Mouse (Mus musculus): ENCODE results near the gene Lrrc75b.
A peak's percentile ranks its signal among the peaks of the same experiment; 100 is the strongest.
"Not testable (repeated sequence)": the region's sequence is repeated elsewhere in the genome, so short reads cannot be mapped to it uniquely, and the experiment has no call there.

The Lrrc75b gene

DNA sequence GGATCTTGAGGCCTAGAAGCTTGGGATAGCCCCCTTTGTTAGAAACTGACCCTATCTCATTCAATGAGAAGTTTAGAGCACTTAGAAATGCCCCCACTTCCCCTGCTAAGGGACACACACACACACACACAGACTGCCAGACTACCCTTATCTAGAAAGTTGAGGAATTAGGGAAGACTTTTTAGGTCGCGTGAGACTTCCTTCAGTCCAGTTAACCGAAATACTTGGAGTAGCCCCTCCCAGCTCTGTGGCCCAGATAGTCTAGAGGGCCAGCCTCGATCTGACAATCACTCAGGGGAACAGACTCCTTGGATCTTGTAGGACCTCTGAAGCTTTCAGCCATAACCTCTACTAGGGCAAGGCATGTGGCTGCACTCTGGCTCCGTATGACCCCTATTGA, 7.9 kb upstream of the Lrrc75b start:
- DNase-seq (ENCODE audit: low read depth, low spot score) = no peak

DNA sequence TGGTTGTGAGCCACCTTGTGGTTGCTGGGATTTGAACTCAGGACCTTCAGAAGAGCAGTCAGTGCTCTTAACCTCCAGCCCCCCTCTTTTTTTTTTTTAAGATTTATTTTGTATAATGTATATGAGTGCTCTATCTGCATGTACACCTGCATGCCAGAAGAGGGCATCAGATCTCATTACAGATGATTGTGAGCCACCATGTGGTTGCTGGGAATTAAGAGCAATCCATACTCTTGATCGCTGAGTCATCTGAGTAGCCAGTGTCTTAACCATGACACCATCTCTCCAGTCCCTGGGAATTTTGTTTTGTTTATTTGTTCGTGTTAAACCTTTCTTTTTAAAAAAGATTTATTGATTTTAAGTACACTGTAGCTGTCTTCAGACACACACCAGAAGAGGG, 6.6 kb upstream of the Lrrc75b start:
- not testable (repeated sequence) for DNase-seq (ENCODE audit: low read depth, low spot score)

DNA sequence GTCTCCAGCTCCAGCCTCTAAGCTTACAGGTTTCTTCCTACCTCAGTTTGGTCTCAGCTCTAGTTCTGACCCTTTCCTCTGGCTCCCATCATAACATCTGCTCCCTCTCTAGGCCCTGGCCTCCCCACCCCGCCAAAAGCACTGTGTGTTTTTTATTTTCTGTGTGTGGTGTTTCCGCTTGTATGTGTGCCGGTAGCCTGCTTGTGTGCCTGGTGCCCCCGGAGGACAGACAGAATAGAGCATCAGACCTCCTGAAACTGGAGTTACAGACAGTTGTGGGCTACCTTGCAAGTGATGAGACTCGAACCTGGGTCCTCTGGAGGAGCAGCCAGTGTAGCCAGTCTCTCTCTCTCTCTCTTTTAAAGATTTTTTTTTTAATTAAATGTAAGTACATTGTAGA, 6.2 kb upstream of the Lrrc75b start:
- DNase-seq (ENCODE audit: low read depth, low spot score) = no peak

DNA sequence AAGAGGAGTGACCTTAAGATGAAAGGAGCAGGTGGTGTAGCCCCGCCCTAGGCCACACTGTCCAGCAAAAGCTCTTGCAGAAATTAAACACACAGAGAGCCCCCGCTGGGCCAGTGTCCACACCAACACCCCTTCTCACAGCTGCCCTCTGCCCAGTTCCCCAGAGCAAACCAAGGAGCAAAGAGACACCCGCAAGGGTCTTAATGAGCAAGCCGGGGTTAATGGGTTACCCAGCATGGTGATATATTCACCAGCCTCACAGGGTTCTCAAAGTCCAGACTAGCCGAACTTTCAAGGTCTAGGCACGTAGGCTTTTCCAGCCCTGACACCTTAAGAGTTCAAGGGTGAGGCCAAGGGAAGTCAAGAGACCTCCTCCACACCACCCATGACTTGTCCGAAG, 5.8 kb upstream of the Lrrc75b start:
- DNase-seq (ENCODE audit: low read depth, low spot score) = no peak

DNA sequence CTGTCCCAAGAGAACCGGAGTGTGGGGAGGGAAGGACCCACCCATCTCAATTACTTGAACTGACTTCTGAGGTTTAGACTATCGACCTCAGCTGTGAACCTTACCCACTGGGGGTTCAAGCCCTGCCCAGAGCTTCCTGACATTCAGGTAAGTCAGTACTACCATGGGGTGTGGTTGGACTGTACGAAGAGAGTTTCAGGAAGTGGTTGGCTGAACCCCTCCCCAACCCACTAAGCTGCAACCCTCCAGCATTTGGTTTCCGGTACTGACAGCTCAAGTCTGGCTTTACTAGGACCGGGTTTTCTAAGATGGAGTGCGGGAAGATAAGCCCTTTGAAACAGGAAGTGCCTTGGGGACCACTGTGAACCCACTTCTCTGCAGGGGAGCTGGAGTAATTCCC, 5.3 kb upstream of the Lrrc75b start:
- no peak for DNase-seq (ENCODE audit: low read depth, low spot score)

DNA sequence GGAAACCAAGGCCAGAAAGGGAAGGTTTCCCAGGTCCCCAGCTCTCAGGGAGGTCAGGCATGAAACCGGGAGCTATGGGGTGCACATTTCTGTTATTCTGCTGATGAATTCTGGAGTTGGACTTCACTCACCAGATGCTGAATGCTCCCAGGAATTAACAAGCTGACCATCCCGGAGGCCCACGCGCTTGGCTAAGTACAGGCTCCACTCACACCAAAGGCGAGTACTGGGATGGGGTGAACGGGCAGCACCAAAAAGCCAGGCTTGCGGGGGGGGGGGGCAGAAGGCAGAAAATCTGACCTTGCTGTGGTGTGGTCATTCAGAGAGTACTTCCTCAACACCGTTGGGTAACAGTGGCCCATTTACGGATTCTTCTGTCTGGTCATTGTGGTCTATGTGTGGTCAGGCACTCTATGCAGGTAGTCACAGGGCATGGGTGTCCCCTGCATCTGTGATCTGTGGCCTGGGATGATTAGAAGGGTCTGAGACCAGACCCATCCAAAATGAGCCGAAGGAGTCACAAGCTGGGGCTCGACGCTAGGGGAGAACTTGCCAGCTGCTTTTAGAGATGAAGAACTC, 4.6 kb upstream of the Lrrc75b start:
- DNase-seq (ENCODE audit: low read depth, low spot score) = no peak

DNA sequence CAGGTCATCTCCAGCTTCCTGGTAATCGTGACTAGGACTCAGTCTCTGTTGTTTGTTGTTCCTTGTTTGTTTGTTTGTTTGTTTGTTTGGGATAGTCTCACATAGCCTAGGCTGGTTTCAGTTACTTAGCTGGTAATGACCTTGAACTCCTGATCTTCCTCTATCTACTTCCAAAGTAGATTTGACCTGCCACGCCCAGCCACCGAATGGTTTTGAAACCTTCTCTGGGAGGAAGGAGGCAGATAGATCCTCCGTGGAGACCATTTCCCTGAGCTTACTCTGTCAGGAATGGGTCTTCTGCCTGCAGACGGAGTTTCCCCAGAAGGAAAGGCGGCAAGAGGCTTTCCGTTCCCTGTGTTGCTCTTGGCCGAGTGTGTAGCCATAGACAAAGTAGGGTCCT, 2.5 kb upstream of the Lrrc75b start:
- no peak for DNase-seq (ENCODE audit: low read depth, low spot score)

DNA sequence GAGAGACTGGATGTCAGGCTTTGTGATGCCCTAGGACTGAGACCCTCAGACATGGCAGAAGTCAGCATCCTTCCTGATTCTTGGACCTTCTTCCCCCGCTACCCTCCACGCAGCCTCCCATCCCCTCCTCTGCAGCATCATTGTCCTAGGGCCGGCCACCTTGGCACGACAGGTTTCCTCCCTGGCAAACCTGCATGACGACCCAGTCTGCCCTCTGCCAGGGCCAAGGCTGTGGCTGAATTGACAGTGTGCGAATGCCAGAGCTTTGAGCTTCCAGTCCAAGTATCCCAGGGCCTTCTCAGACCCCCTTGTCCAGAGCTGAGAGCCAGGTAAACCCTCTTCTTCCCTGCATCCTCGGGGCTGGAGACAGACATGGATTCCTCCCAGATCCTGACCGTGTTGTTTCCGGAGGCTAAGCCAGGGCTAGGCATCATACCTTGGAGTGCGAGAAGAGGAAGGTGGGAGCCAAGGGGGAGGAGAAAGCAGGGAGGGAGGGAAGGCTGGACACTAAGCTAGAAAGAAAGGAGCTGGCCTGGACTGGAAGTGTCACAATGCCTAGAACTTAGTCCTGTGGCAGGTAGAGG, 1.0 kb upstream of the Lrrc75b start, which contains the start of gene Ggt1:
Gene Ggt1, plus strand, starts transcription at position 534 of the 584 bp plus-strand sequence.
- no peak for DNase-seq (ENCODE audit: low read depth, low spot score)

DNA sequence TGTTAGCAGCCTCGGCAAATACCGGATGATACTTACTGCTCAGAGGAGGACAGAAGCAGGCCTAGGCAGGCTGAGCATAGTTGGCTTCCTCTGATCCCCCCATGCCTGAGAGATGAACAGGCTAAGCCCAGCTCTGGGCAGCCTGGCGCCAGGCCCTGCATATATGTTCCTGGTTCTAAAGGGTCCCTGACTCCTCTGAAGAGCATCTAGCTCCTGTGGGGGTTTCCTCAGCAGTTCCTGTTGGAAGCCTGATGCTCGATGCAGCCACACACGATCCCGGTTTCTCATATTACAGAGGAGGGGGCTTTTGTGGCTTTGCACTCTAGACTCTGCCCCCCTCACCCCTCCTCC, 394 bp upstream of the Lrrc75b start:
- no peak for DNase-seq (ENCODE audit: low read depth, low spot score)

DNA sequence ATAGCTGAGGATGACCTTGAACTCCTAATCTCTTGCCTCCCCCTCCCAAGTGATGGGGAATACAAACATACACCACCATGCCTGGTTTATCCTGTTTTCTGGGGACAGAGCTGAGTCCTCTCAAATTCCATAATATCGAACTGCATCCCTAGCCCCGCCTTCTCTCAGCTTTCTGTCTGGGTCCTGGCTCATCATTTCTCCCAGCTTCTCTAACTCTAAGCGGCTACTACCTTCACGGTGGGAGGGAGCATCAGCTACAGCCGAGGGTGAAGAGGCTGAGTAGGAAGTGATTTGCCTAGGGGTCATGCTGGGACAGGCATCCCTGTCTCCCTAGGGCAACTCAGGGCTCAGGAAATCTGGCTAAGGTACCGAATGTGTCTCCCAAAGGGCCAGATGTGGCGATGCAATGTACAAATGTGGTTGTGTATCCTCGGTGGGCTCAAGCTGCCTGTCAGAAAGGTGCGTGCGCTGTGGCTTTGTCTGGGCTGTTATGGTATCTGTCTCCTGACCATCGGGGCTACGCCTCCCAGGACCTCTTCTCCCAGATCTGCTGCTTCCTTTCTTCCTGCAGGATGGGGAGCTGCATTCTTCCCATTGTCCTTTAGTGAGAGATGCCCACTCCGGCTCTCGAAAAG, 972 bp downstream of the Lrrc75b start:
- no peak for DNase-seq (ENCODE audit: low read depth, low spot score)

DNA sequence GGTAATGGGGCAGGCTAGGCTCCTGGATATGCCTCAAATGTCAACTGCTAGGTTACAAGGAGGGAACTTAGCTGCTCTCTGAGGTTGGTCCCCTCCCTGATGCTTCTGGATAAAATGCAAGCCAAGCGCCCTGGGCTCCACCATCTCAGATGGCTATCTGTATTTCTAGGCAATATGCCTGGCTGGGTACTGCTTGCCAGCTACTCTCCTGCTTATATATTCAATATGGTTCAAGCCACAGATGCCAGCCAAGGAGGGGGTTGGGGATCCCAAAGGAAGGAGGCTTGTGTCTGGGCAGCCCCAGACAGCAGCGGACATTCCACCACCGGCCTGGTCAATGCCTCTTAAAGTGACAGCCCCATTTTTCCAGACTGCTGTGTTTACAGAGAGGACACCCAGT, 1.6 kb downstream of the Lrrc75b start:
- DNase-seq (ENCODE audit: low read depth, low spot score) = no peak

DNA sequence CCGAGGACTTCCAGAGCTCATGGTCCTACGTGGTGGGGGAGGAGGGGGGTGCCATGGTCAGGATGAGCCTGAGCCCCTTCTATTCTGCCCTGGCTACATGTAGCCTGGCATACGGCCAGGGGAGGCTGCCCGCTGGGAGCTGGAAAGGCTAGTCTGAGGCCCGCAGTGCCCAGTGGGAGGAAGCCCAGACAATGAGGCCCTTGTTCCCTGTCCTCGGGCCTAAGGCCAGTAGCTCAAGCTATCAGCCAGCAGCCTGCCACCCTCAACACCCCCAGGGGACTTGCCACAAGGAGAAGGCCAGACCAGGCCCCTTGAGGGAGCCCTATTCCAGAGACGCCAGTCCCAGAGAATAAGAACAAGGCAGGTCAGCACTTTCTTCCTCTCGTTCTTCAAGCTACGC, 4.1 kb downstream of the Lrrc75b start:
- DNase-seq (ENCODE audit: low read depth, low spot score) = peak; percentile 11

DNA sequence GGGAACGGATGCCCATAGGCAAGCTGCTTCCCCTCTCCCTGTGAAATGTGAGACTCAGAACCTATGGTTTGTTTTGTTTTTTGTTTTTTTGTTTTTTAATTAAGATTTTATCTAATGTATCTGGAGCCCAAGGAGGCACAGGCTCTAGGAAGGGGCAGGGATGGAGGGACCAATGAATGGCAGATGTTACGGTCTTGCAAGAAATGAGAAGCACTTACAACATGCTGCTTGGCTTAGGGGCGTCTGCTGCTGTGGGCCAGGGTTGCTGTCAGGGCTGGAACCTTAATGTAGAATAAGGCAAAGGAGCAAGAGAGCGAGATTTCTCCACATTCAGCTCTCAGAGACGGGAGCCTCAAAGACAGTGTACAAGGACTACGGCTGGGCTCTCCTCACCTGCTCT, 4.6 kb downstream of the Lrrc75b start:
- no peak for DNase-seq (ENCODE audit: low read depth, low spot score)

DNA sequence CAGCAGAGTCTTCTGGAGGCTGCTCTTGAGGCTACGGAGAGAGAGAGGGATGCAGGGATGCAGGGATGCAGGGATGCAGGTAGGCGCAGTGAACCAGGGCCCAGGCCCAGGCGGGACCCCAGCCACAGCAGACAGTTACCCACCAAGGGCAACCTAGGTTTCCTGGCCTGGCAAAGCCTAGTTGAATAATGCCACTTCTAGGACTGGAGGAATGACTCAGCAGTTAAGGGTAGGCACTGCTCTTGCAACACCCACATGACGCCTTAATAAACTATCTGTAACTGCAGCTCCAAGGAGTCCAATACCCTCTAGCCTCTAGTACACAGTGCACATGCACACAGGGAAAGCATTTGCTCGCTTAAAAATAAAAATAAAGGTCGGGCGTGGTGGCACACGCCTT, 6.0 kb downstream of the Lrrc75b start:
- peak; percentile 46 for DNase-seq (ENCODE audit: low read depth, low spot score)

DNA sequence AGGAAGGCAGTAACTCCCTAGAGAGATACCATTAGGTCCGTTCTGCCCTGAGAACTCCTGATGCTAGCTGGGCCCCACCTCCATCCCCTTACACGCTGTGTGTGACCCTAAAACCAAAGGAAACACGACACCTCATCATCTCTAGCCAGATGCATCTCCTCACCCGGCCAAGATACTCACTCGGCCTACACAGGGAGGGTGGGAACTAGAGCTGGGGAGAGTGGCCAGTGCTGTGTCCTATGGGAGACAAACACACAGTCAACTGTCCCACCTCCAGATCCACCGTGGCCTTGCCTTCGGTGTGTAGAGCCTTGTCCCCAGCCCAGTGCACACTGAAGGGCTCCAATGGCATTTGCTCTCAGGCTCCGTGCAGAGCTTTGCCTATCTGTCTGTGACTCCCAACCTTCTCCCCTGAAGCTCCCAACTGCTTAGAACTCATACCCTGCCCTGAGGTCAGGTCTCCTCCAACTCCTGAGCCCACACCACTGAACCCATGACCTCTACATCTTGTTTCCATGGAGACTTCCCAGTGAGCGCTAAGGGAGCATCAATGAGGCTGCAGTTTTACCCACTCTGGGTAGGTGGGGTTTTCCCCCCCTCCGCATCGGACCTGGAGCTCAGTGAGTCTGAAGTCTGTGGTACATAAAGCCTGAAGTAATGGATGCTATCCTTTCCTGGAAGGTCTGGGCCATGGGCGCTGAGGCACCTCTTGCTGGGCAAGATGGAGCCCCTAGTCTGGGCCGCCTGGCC, 7.3 kb downstream of the Lrrc75b start:
- no peak for DNase-seq (ENCODE audit: low read depth, low spot score)

DNA sequence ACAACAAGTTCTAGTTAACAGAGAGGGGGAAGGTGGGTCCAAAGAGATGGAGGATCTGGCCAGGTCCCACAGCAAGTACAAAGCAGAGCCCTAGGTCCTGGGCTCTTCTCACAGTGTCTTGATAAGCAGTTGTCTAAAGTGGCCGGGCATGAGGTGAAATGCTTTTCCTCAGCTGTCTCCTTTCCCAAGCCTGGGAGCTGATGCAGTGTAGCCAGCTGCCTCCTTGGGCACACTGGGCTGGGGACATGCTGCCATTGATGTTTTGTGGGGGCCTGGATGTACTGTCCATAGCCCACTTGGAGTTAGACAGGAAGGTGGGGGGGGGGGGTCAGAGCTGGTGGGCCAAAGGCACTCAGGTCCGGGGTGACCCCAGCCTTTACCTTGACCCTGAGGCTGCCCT, 8.0 kb downstream of the Lrrc75b start:
- no peak for DNase-seq (ENCODE audit: low read depth, low spot score)

DNA sequence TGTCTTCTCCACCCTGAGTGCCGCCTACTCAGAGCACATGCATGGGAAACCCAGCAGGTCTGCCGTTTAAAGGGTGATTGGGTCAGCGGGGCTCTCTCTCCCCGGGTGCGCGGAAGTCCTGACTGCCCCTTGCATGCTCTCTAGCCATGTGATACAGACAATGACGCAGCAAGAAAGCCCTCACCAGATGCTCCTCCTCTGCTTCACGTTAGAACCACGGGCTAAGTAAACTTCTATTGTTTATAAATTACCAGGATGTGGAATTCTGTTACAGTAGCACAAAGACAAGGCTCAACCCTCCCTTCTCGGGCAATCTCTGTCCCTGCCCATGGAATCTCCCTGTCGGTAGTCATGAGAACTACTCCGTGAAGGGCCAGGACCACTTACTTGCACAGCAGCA, 9.0 kb downstream of the Lrrc75b start:
- DNase-seq (ENCODE audit: low read depth, low spot score) = no peak

DNA sequence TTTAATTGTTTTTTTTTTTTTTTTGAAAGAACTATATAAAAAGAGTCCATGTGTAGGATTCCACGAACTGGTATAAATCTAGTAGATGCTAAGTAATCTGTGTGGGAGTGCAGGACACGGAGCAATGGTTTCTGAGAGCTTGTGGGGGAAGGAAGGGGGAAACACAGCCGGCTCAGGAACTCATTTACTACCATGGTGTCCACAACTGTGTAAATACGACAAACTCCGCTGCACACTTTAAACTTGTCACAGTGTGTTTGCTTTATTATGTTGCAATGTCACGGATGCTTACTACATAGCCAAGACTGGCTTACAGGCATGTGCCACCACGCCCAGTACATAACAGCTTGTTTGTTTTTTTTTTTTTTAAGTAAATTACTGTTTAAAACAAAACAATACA, 10.2 kb downstream of the Lrrc75b start:
- no peak for DNase-seq (ENCODE audit: low read depth, low spot score)

DNA sequence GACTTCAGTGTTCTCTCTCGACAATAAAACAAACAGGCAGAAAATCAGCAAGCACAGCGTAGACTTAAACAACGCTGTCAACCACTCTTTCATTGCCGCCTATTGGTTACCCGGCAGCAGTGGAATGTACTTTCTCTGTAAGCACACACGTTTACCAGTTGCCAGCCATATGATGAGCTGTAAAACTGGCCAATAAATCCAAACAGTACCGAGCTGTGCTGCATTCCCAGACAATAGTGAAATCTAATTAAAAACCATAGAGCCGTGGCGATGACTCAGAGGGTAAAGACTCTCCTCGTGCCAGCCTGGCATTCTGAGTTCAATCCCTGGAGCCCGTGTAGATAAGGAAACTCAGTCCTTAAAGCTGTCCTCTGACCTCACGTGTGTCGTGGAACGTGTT, 11.6 kb downstream of the Lrrc75b start:
- peak; percentile 73 for DNase-seq (ENCODE audit: low read depth, low spot score)

DNA sequence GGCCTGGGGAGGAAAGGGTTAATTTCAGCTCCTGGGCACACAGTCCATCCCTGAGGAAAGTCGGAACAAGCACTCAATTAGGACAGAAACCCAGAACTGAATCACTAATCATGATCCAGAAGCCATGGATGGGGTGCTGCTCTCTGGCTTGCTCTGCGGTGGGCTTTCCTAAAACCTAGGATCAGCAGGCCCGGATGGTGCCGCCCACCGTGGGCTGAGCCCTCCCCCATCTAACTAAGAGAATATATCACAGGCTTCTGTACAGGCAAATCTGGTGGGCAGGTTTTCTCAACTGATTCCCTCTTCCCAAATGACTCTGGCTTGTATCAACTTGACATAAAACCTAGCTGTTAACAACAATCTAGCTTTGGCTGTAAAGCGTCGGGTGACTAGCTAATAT, 12.2 kb downstream of the Lrrc75b start:
- DNase-seq (ENCODE audit: low read depth, low spot score) = no peak

DNA sequence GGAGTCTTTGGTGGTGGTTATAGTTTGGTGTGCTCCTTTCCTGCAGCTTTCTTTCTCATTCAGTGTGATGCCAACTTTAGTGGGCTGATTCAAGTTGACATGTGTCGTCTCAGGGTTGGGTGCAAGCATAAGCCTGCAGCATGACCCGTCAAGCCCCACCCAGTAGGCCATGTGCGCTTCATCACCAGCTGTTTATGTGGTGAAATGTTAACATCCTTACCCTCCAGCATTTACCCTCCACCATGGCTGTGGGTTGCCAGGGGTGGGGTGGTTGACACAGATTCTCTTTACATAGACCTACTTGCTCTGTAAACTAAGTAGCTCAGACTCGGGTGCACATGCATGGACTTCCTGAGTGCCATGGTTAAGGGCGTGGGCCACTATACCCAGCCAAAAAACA, 24.0 kb downstream of the Lrrc75b start:
- DNase-seq (ENCODE audit: low read depth, low spot score) = no peak

DNA sequence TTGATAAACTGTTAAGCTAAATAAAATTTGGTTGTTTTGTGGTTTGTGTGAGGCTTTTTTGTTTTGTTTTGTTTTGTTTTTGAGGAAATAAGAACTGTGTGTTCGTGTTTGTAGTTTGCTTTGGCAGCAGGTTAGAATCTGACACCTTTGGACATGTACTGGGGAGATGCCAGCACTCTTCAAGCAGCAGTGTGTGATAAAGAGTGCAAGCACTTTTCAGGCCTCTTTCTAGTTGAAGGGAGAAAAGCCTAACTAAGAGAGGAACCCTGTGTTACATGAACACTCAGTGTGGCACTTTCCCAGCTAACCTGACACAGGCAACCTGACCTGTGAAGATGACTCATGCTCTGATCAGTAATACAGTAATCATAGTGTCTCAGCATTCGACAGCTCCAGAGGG, 24.7 kb downstream of the Lrrc75b start:
- DNase-seq (ENCODE audit: low read depth, low spot score) = no peak

DNA sequence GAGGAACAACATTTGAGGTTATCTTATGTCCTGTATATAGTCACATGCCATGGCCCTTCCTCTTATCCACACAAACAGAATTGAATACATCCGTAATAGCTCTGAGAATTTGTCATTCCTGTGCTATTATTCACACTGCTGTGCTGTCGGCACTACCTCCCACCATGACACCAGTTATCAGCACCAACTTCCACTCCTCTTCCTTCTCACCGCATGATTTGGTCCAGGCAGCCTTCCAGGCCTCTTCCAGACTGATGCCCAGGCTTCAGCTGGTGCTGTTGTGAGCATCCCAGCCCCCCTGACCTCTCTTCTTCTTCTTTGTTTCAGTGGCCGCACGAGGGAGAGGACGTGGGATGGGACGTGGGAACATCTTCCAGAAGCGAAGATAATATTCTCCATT, 25.2 kb downstream of the Lrrc75b start:
- DNase-seq (ENCODE audit: low read depth, low spot score) = peak; percentile 44

Measured in 3T3-L1 (cell line).